Mouse (Mus musculus) lung, embryonic 14.5 days (tissue): Measurements from ENCODE around the gene Map3k1. TPM values are rescaled to one million over a fixed set of nuclear protein-coding genes. Genes with fewer than 3 reads are reported as not detected.

Experiments
- ATAC-seq: fragments of 200-750 bp; cut with Nextera tagmentation; 2 replicates; pipeline ENCODE4 v1.8.0; 2017; ENCODE audit warnings: mild to moderate bottlenecking, moderate TSS enrichment, moderate library complexity; ENCODE audit not compliant: insufficient read depth
- DNase-seq: peaks from one replicate; pipeline ENCODE4 v3.0.0-alpha.2; 2015
- H3K27ac ChIP-seq: fragments of 300-500 bp; sonication (generic); 2 replicates; pipeline ENCODE4 v1.5.1; 2014; ENCODE audit warnings: low read depth, mild to moderate bottlenecking, moderate library complexity
- H3K27me3 ChIP-seq: fragments of 300-500 bp; sonication (generic); 2 replicates; pipeline ENCODE4 v1.6.1; 2014; ENCODE audit warnings: low read length, control low read depth; ENCODE audit not compliant: insufficient read depth
- H3K36me3 ChIP-seq: fragments of 300-500 bp; sonication (generic); 2 replicates; pipeline ENCODE4 v1.6.1; 2014; ENCODE audit warnings: control low read depth; ENCODE audit not compliant: insufficient read depth
- H3K4me1 ChIP-seq: fragments of 300-500 bp; sonication (generic); 2 replicates; pipeline ENCODE4 v1.6.1; 2014; ENCODE audit warnings: antibody characterized with exemption, control low read depth; ENCODE audit not compliant: insufficient read depth
- H3K4me2 ChIP-seq: fragments of 300-500 bp; sonication (generic); 2 replicates; pipeline ENCODE4 v1.6.1; 2014; ENCODE audit warnings: mild to moderate bottlenecking
- H3K4me3 ChIP-seq: fragments of 300-500 bp; sonication (generic); 2 replicates; pipeline ENCODE4 v1.5.1; 2014; ENCODE audit warnings: low read depth, low read length
- H3K9ac ChIP-seq: fragments of 300-500 bp; sonication (generic); 2 replicates; pipeline ENCODE4 v1.6.1; 2014
- H3K9me3 ChIP-seq: fragments of 300-500 bp; sonication (generic); 2 replicates; pipeline ENCODE4 v1.6.1; 2016; ENCODE audit warnings: low read depth, low read length, control low read depth
- CTCF ChIP-seq: IDR thresholded peaks from 2 replicates; pipeline ENCODE4 v1.5.1; 2016; ENCODE audit warnings: antibody characterized with exemption, low read depth
- WGBS: fragments of 180-500 bp; shearing (Covaris S2); extraction: QIAGEN DNeasy Blood & Tissue Kit; methylation state at CpG from one replicate; pipeline ENCODE4 v1.1.7; 2014; 5-methylcytosine and 5-hydroxymethylcytosine counted together
- polyA plus RNA-seq: library from polyadenylated mRNA; unstranded; fragments of >200 nt; fragmentation: Nextera tagmentation; extraction: Ambion mirVana; gene quantifications from 2 replicates; pipeline ENCODE4 v1.2.1, GENCODE M21; 2014

Gene Map3k1
- polyA plus RNA-seq, 1 experiment from 2014 or later: 37.2 TPM

- Histone ChIP-seq H3K4me3 (no peak overlapping the region), H3K9me3 (no peaks in the 10 kb centered on the region), H3K4me1 (0 out of 2 replicates have a peak, but pooled peaks cover 10% of the 10 kb centered on the region), H3K27ac (0 out of 2 replicates have a peak overlapping the region, but pooled peaks have one; percentile 26), H3K4me2 (no peak overlapping the region), H3K36me3 (peaks cover 6% of the 10 kb centered on the region; the same call in 1 of the 2 replicates), H3K27me3 (no peaks in the 10 kb centered on the region), H3K9ac (no peak overlapping the region)
- peak; percentile 22 for DNase-seq
- no peak for TF ChIP-seq CTCF
- ATAC-seq: no peak
- WGBS: 55% methylated on average over 8 of the region's 8 CpGs
These were observed 25.3 kb downstream of the Map3k1 start for GRCm38 (mm10) chr13:111783451-111783850.

- 0 out of 2 replicates have a peak, but pooled peaks cover 8% of the 10 kb centered on the region for H3K4me1 ChIP-seq
- no peak overlapping the region for H3K4me2 ChIP-seq
- peak; percentile 56; the same call in 1 of the 2 replicates for ATAC-seq
- 65% methylated on average over 5 of the region's 5 CpGs for WGBS
- no peak for TF ChIP-seq CTCF
- DNase-seq: no peak
- no peak overlapping the region for H3K4me3 ChIP-seq
- H3K27me3 ChIP-seq: no peaks in the 10 kb centered on the region
- H3K9ac ChIP-seq: no peak overlapping the region
- H3K9me3 ChIP-seq: no peaks in the 10 kb centered on the region
- H3K36me3 ChIP-seq: peaks cover 23% of the 10 kb centered on the region
- no peak overlapping the region for H3K27ac ChIP-seq
These were observed 29.3 kb downstream of the Map3k1 start for GRCm38 (mm10) chr13:111779471-111779870.

- 42% methylated on average over 6 of the region's 6 CpGs for WGBS
- no peak for TF ChIP-seq CTCF
- no peak overlapping the region for H3K4me2 ChIP-seq
- peaks cover 30% of the 10 kb centered on the region for H3K36me3 ChIP-seq
- H3K4me3 ChIP-seq: no peak overlapping the region
- DNase-seq (no peak), ATAC-seq (no peak)
- 0 out of 2 replicates have a peak, but pooled peaks cover 5% of the 10 kb centered on the region for H3K4me1 ChIP-seq
- H3K27ac ChIP-seq: no peak overlapping the region
- H3K9me3 ChIP-seq: no peaks in the 10 kb centered on the region
- no peak overlapping the region for H3K9ac ChIP-seq
- no peaks in the 10 kb centered on the region for H3K27me3 ChIP-seq
These were observed 30.2 kb downstream of the Map3k1 start for GRCm38 (mm10) chr13:111778606-111779005.

- Histone ChIP-seq H3K4me3 (no peak overlapping the region), H3K27ac (no peak overlapping the region), H3K4me1 (0 out of 2 replicates have a peak, but pooled peaks cover 5% of the 10 kb centered on the region), H3K27me3 (no peaks in the 10 kb centered on the region), H3K36me3 (peaks cover 38% of the 10 kb centered on the region), H3K9me3 (no peaks in the 10 kb centered on the region), H3K4me2 (no peak overlapping the region), H3K9ac (no peak overlapping the region)
- DNase-seq (no peak), ATAC-seq (no peak)
- TF ChIP-seq CTCF: no peak
- WGBS: 63% methylated on average over 10 of the region's 10 CpGs
These were observed 30.9 kb downstream of the Map3k1 start for GRCm38 (mm10) chr13:111777865-111778264.

GRCm38 (mm10) chr13:111777179-111777578 is 31.6 kb downstream of the Map3k1 start:
- Histone ChIP-seq H3K9ac (no peak overlapping the region), H3K36me3 (peaks cover 42% of the 10 kb centered on the region), H3K4me3 (no peak overlapping the region), H3K27me3 (no peaks in the 10 kb centered on the region), H3K9me3 (no peaks in the 10 kb centered on the region), H3K4me2 (no peak overlapping the region), H3K27ac (no peak overlapping the region), H3K4me1 (0 out of 2 replicates have a peak, but pooled peaks cover 5% of the 10 kb centered on the region)
- DNase-seq (peak; percentile 24), ATAC-seq (no peak)
- 39% methylated on average over 7 of the region's 7 CpGs for WGBS
- TF ChIP-seq CTCF: no peak

- DNase-seq: no peak
- H3K36me3 ChIP-seq: peaks cover 89% of the 10 kb centered on the region
- no peaks in the 10 kb centered on the region for H3K9me3 ChIP-seq
- H3K27ac ChIP-seq: no peak overlapping the region
- no peaks in the 10 kb centered on the region for H3K4me1 ChIP-seq
- WGBS: 93% methylated on average over 8 of the region's 8 CpGs
- no peaks in the 10 kb centered on the region for H3K27me3 ChIP-seq
- H3K9ac ChIP-seq: no peak overlapping the region
- ATAC-seq: no peak
- no peak for TF ChIP-seq CTCF
- no peak overlapping the region for H3K4me2 ChIP-seq
- no peak overlapping the region for H3K4me3 ChIP-seq
These were observed 36.7 kb downstream of the Map3k1 start for GRCm38 (mm10) chr13:111772075-111772474.

- peak; percentile 85 for TF ChIP-seq CTCF
- ATAC-seq (0 out of 2 replicates have a peak, but pooled peaks have one; percentile 68), DNase-seq (peak; percentile 75)
- Histone ChIP-seq H3K4me3 (no peak overlapping the region), H3K4me1 (no peaks in the 10 kb centered on the region), H3K4me2 (no peak overlapping the region), H3K9me3 (no peaks in the 10 kb centered on the region), H3K9ac (no peak overlapping the region), H3K36me3 (peaks cover 98% of the 10 kb centered on the region), H3K27me3 (no peaks in the 10 kb centered on the region), H3K27ac (no peak overlapping the region)
- WGBS: 59% methylated on average over 7 of the region's 7 CpGs
These were observed 37.6 kb downstream of the Map3k1 start for GRCm38 (mm10) chr13:111771232-111771631.
